Mouse (Mus musculus) induced T-regulatory cell, adult 2 months (primary cell): ENCODE measurements around the gene Gm45233.
"Not testable (repeated sequence)": the region's sequence is repeated elsewhere in the genome, so short reads cannot be mapped to it uniquely, and the experiment has no call there.

Experiments used
- DNase-seq: peaks from one replicate; pipeline ENCODE4 v3.0.0-alpha.2; 2012; ENCODE audit warnings: low read depth

The Gm45233 gene

GRCm38 (mm10) chr7:43443917-43444293 is at the start of gene Gm45233, which contains the start of gene Etfb:
Gene Gm45233 (plus strand): TSS chr7:43444128.
Gene Etfb (plus strand): TSS chr7:43444083.
- peak; percentile 96 for DNase-seq

- DNase-seq: no peak
Measured at GRCm38 (mm10) chr7:43399501-43399900, 44.4 kb upstream of the Gm45233 start.

GRCm38 (mm10) chr7:43402718-43403117 is 41.2 kb upstream of the Gm45233 start:
- DNase-seq: no peak

- no peak for DNase-seq
Measured at GRCm38 (mm10) chr7:43407573-43407972, 36.4 kb upstream of the Gm45233 start.

- no peak for DNase-seq
Measured at GRCm38 (mm10) chr7:43408131-43408553, 35.8 kb upstream of the Gm45233 start, which contains the start of gene Siglecg. Gene Siglecg (plus strand): TSS chr7:43408204.

- no peak for DNase-seq
Measured at GRCm38 (mm10) chr7:43409084-43409483, 34.8 kb upstream of the Gm45233 start.

- not testable (repeated sequence) for DNase-seq
Measured at GRCm38 (mm10) chr7:43411724-43412123, 32.2 kb upstream of the Gm45233 start.

- no peak for DNase-seq
Measured at GRCm38 (mm10) chr7:43417298-43417697, 26.6 kb upstream of the Gm45233 start.

GRCm38 (mm10) chr7:43422995-43423617 is 20.8 kb upstream of the Gm45233 start:
- DNase-seq: peak; percentile 90

GRCm38 (mm10) chr7:43423991-43424625 is 19.8 kb upstream of the Gm45233 start:
- peak; percentile 57 for DNase-seq

GRCm38 (mm10) chr7:43427406-43427805 is 16.5 kb upstream of the Gm45233 start, which contains the start of gene Lim2:
Gene Lim2 (plus strand): TSS chr7:43427670.
- DNase-seq: no peak

GRCm38 (mm10) chr7:43429500-43429899 is 14.4 kb upstream of the Gm45233 start:
- no peak for DNase-seq

GRCm38 (mm10) chr7:43432891-43433290 is 11.0 kb upstream of the Gm45233 start:
- DNase-seq: no peak

GRCm38 (mm10) chr7:43434676-43435075 is 9.3 kb upstream of the Gm45233 start:
- no peak for DNase-seq

- peak; percentile 62 for DNase-seq
Measured at GRCm38 (mm10) chr7:43436341-43437255, 7.3 kb upstream of the Gm45233 start, which contains the start of gene Nkg7. Gene Nkg7 (plus strand): TSS chr7:43437073.

- DNase-seq: peak; percentile 75
Measured at GRCm38 (mm10) chr7:43438611-43439010, 5.3 kb upstream of the Gm45233 start.

GRCm38 (mm10) chr7:43440482-43440881 is 3.4 kb upstream of the Gm45233 start, which contains the start of gene Cldnd2:
Gene Cldnd2 (plus strand): TSS chr7:43440782.
- no peak for DNase-seq

GRCm38 (mm10) chr7:43441071-43441470 is 2.9 kb upstream of the Gm45233 start:
- no peak for DNase-seq

GRCm38 (mm10) chr7:43442684-43443083 is 1.2 kb upstream of the Gm45233 start:
- DNase-seq: no peak

GRCm38 (mm10) chr7:43443126-43443916 is 607 bp upstream of the Gm45233 start:
- peak; percentile 89 for DNase-seq

- DNase-seq: no peak
Measured at GRCm38 (mm10) chr7:43447801-43448200, 3.9 kb downstream of the Gm45233 start.
